Mouse (Mus musculus): ENCODE measurements at regions not wholly inside any gene's neighbourhood (a gene's known extent, or its start where the extent isn't known, plus 50 kb on each side); places are given as distances from the start of the nearest gene placed in this dataset.

DNA sequence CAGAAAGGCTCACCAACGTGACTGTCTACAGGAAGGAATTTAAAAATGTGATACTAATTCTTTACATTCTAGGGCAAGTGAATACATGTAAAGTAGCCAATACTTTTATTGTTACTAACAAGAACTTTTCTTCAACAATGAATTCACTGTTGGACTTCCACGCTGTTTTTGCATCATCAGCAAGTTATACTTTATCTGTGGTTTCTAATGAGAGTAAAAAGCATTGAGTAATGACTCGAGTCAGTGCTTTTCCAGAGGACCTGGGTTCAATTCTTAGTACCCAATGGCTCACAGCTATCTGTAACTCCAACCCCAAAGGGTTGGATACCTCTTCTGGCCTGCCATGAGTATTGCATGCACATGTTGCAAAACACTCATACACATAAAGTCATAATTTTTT is 270.3 kb upstream of the Tmem161b start:
- no peak for DNase-seq (ENCODE audit: low read depth in 1 of 2, low spot score in 2 of 2)
- Histone ChIP-seq H3K4me1 (ENCODE audit: control insufficient read depth, insufficient read depth, insufficient read length) (no peaks in the 10 kb centered on the region), H3K27me3 (ENCODE audit: control insufficient read depth, insufficient read depth, low read length) (no peaks in the 10 kb centered on the region), H3K36me3 (ENCODE audit: control insufficient read depth, insufficient read depth, low read length) (no peaks in the 10 kb centered on the region), H3K27ac (ENCODE audit: insufficient read depth, low read length) (no peak overlapping the region), H3K4me3 (ENCODE audit: extremely low read depth, insufficient read depth, insufficient read length) (no peak overlapping the region)
- no peak for TF ChIP-seq CTCF (IDR thresholded peaks at IDR 0.05; ENCODE audit: extremely low read depth, insufficient read depth, insufficient read length, insufficient replicate concordance)
- no peak for TF ChIP-seq POLR2A (IDR thresholded peaks at IDR 0.05; ENCODE audit: low read depth, low read length)
- WGBS = 74% methylated on average over 3 of the region's 3 CpGs

DNA sequence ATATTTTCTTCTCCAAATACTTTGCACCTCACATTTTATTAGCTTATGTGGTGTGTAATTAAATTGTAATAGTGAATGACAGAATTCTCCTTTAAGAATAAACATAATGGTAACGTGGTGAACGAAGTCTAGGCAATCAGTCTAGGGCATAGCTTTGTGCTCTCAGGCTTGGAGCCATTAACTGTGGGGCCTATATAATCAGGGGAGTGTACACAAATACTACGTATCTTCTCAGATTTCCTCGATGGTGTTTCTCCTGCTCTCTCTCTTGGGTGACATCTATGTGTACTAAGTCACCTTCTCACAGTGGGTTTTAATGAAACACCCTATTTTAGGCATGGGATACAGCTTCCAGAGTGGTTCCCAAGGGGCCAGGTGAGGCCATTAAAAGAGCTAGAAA is 269.7 kb upstream of the Tmem161b start:
- no peak overlapping the region for H3K4me3 ChIP-seq (ENCODE audit: extremely low read depth, insufficient read depth, insufficient read length)
- 73% methylated on average over 4 of the region's 4 CpGs for WGBS

DNA sequence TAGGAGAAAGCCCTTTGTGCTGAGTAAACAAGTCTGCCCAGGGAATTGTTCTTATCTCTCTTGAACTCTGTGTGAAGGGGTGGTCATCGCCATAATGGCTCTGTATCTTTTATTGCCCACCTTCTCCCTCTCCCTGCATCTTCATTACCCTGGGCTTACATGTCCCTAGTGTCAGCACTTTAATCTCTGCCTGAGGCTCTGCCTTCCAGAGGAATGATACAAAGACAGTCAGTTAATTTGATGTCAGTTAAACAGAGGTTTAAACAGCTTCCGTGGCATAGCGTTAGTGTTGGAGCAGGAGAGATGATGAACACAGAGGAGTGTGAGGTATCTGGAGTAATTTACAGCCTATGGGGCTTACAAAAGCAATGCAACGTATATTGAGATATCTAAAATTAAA is 269.2 kb upstream of the Tmem161b start:
- Histone ChIP-seq H3K27me3 (ENCODE audit: control insufficient read depth, insufficient read depth, low read length) (no peaks in the 10 kb centered on the region), H3K4me1 (ENCODE audit: control insufficient read depth, insufficient read depth, insufficient read length) (no peaks in the 10 kb centered on the region), H3K36me3 (ENCODE audit: control insufficient read depth, insufficient read depth, low read length) (no peaks in the 10 kb centered on the region), H3K4me3 (ENCODE audit: extremely low read depth, insufficient read depth, insufficient read length) (no peak overlapping the region), H3K27ac (ENCODE audit: insufficient read depth, low read length) (no peak overlapping the region)
- 66% methylated on average over 4 of the region's 4 CpGs for WGBS
- no peak for TF ChIP-seq CTCF (IDR thresholded peaks at IDR 0.05; ENCODE audit: extremely low read depth, insufficient read depth, insufficient read length, insufficient replicate concordance)
- TF ChIP-seq POLR2A (IDR thresholded peaks at IDR 0.05; ENCODE audit: low read depth, low read length) = no peak
- no peak for DNase-seq (ENCODE audit: low read depth in 1 of 2, low spot score in 2 of 2)

More for the DNA sequence above, 269.7 kb upstream of the Tmem161b start:
- no peak overlapping the region for H3K27ac ChIP-seq (ENCODE audit: insufficient read depth, low read length)
- H3K4me1 ChIP-seq (ENCODE audit: control insufficient read depth, insufficient read depth, insufficient read length) = no peaks in the 10 kb centered on the region
- DNase-seq (ENCODE audit: low read depth in 1 of 2, low spot score in 2 of 2) = no peak
- no peaks in the 10 kb centered on the region for H3K27me3 ChIP-seq (ENCODE audit: control insufficient read depth, insufficient read depth, low read length)
- no peak for TF ChIP-seq POLR2A (IDR thresholded peaks at IDR 0.05; ENCODE audit: low read depth, low read length)
- TF ChIP-seq CTCF (IDR thresholded peaks at IDR 0.05; ENCODE audit: extremely low read depth, insufficient read depth, insufficient read length, insufficient replicate concordance) = no peak
- H3K36me3 ChIP-seq (ENCODE audit: control insufficient read depth, insufficient read depth, low read length) = no peaks in the 10 kb centered on the region

DNA sequence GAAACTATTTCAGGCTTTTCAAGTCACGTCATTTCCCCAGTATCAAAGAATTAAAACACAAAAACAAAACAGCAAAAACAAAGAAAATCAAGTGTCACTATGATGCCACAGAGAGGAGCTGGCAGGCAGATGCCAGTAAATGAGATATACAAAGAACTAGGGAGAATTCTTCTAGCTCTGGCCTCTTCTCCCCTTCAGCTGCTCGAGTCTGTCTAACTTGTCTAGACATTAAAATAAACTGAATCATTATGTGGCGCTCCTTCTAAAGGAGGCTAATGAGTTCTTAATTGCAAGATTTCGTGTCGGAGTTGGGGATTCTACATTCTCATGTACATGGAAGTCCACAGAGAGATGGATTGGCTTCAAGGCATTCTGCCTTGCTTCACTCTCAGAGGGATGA is 266.4 kb upstream of the Tmem161b start:
- Histone ChIP-seq H3K4me1 (ENCODE audit: control insufficient read depth, insufficient read depth, insufficient read length) (no peaks in the 10 kb centered on the region), H3K27me3 (ENCODE audit: control insufficient read depth, insufficient read depth, low read length) (no peaks in the 10 kb centered on the region), H3K27ac (ENCODE audit: insufficient read depth, low read length) (no peak overlapping the region), H3K4me3 (ENCODE audit: extremely low read depth, insufficient read depth, insufficient read length) (no peak overlapping the region), H3K36me3 (ENCODE audit: control insufficient read depth, insufficient read depth, low read length) (no peaks in the 10 kb centered on the region)
- no peak for DNase-seq (ENCODE audit: low read depth in 1 of 2, low spot score in 2 of 2)
- TF ChIP-seq POLR2A (IDR thresholded peaks at IDR 0.05; ENCODE audit: low read depth, low read length) (no peak), CTCF (IDR thresholded peaks at IDR 0.05; ENCODE audit: extremely low read depth, insufficient read depth, insufficient read length, insufficient replicate concordance) (no peak)
- WGBS = 85% methylated on average over 5 of the region's 5 CpGs

DNA sequence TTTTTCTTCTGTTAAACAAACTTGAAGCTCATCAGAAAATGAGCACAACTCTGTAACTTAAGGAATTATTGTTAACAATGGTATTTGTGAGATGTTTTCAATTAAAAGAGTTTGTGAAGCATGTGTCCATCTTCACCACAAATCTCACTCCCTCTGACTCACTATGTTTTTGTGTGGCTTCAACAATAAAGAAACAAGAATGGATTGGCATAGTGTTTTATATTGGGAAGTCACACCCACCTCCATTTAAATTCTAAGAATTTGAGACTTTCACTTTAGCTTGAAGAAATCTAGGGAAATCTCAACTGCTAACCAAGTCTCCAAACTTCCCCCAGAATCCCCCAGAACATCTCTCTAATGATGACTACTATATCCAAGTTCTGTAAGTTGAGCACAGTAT is 243.6 kb upstream of the Tmem161b start:
- H3K36me3 ChIP-seq (ENCODE audit: control insufficient read depth, insufficient read depth, low read length) = no peaks in the 10 kb centered on the region
- TF ChIP-seq POLR2A (IDR thresholded peaks at IDR 0.05; ENCODE audit: low read depth, low read length) (no peak), CTCF (IDR thresholded peaks at IDR 0.05; ENCODE audit: extremely low read depth, insufficient read depth, insufficient read length, insufficient replicate concordance) (no peak)
- H3K27me3 ChIP-seq (ENCODE audit: control insufficient read depth, insufficient read depth, low read length) = no peaks in the 10 kb centered on the region

DNA sequence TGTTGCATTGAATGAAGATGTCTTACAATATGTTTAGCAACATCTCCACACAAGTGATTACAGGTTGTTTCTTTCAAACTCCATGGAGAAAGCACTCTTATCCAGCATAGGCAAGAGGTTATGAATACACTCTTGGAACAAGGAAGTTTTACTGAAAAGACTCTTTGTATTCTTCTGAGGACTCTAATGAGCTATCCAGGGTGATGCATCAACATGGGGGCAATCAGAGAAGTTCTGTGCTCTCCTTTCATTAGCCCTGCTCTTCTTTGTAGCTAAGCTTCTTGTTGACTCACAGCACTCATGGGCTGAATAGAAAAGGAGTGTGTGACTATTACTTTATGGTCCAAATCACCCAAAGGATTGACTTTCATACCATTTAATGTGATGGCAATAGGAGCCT is 242.6 kb upstream of the Tmem161b start:
- no peak for DNase-seq (ENCODE audit: low read depth in 1 of 2, low spot score in 2 of 2)
- Histone ChIP-seq H3K36me3 (ENCODE audit: control insufficient read depth, insufficient read depth, low read length) (no peaks in the 10 kb centered on the region), H3K4me1 (ENCODE audit: control insufficient read depth, insufficient read depth, insufficient read length) (no peaks in the 10 kb centered on the region), H3K27ac (ENCODE audit: insufficient read depth, low read length) (no peak overlapping the region), H3K27me3 (ENCODE audit: control insufficient read depth, insufficient read depth, low read length) (no peaks in the 10 kb centered on the region), H3K4me3 (ENCODE audit: extremely low read depth, insufficient read depth, insufficient read length) (no peak overlapping the region)
- no peak for TF ChIP-seq POLR2A (IDR thresholded peaks at IDR 0.05; ENCODE audit: low read depth, low read length)
- TF ChIP-seq CTCF (IDR thresholded peaks at IDR 0.05; ENCODE audit: extremely low read depth, insufficient read depth, insufficient read length, insufficient replicate concordance) = no peak

More for the DNA sequence above, 243.6 kb upstream of the Tmem161b start:
- Histone ChIP-seq H3K4me3 (ENCODE audit: extremely low read depth, insufficient read depth, insufficient read length) (no peak overlapping the region), H3K4me1 (ENCODE audit: control insufficient read depth, insufficient read depth, insufficient read length) (no peaks in the 10 kb centered on the region), H3K27ac (ENCODE audit: insufficient read depth, low read length) (no peak overlapping the region)
- DNase-seq (ENCODE audit: low read depth in 1 of 2, low spot score in 2 of 2) = no peak

DNA sequence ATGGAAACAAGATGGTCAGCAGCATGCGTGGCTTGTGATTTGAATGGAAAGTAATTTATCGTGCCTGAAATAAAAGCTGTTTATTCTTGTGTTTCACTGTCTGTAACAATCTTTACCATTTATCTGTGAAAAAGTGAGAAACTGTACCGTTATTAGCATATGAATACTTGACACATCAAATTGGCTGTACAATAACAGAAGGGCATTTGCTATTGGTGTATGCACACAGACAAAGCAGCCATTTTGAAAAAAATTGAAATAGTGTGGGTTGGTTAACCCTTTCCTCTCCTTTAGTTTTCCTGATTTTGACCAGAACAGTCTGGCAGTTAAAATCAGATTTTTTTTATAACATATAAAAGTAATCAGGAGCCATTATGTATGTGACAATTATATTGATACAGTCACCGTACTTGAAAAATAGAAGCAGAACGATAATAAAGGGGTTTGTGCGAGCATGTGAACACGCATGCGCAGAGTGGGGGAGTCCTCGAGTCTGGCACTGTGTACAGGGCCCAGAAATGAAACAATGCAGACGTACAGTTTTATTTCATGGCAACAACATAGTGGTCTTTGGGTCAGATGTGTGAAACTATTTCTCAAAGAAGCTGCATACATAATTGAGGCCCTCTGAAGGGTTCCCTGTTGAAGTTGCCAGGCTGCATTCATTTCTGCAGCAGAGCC is 237.3 kb upstream of the Tmem161b start:
- DNase-seq (ENCODE audit: low read depth in 1 of 2, low spot score in 2 of 2) = no peak
- Histone ChIP-seq H3K4me1 (ENCODE audit: control insufficient read depth, insufficient read depth, insufficient read length) (no peaks in the 10 kb centered on the region), H3K4me3 (ENCODE audit: extremely low read depth, insufficient read depth, insufficient read length) (no peak overlapping the region), H3K27me3 (ENCODE audit: control insufficient read depth, insufficient read depth, low read length) (no peaks in the 10 kb centered on the region), H3K27ac (ENCODE audit: insufficient read depth, low read length) (no peak overlapping the region), H3K36me3 (ENCODE audit: control insufficient read depth, insufficient read depth, low read length) (no peaks in the 10 kb centered on the region)
- TF ChIP-seq POLR2A (IDR thresholded peaks at IDR 0.05; ENCODE audit: low read depth, low read length) (no peak), CTCF (IDR thresholded peaks at IDR 0.05; ENCODE audit: extremely low read depth, insufficient read depth, insufficient read length, insufficient replicate concordance) (no peak)
- WGBS = 94% methylated on average over 10 of the region's 10 CpGs
